Mouse (Mus musculus): ENCODE measurements at regions not wholly inside any gene's neighbourhood (a gene's known extent, or its start where the extent isn't known, plus 50 kb on each side); places are given as distances from the start of the nearest gene placed in this dataset.

DNA sequence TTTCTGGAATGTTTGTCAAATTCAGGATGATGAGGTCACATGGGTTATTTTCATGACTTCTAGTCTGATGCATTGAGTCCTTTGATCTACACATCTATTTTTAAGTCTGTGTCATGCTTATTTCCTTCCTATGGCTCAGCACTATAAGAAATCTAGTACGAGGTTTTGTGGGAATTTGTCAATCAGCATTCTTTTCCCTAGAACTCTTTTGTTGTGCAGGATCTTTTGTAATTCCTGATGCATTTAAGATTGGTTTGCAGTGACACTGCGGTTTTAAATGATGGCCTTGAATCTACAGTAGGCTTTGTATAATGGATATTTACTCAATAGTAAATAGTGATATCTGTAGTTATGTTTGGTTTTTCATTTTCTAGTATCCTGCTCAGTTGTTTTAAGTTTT, 187.0 kb upstream of the Gm5538 start:
- no peak for TF ChIP-seq POLR2A (IDR thresholded peaks at IDR 0.05; ENCODE audit: borderline replicate concordance, extremely low read depth, insufficient read depth, insufficient read length, poor library complexity, severe bottlenecking)
- TF ChIP-seq CTCF (IDR thresholded peaks at IDR 0.05; ENCODE audit: borderline replicate concordance, extremely low read depth, insufficient read depth, insufficient read length), result no peak
